Mouse (Mus musculus) heart, adult 11 months (tissue): ENCODE data around the gene Apol9a.
A peak's percentile ranks its signal among the peaks of the same experiment; 100 is the strongest.

ENCODE experiments used
- DNase-seq: peaks from one replicate; pipeline ENCODE4 v3.0.0; 2022

Gene Apol9a

DNA sequence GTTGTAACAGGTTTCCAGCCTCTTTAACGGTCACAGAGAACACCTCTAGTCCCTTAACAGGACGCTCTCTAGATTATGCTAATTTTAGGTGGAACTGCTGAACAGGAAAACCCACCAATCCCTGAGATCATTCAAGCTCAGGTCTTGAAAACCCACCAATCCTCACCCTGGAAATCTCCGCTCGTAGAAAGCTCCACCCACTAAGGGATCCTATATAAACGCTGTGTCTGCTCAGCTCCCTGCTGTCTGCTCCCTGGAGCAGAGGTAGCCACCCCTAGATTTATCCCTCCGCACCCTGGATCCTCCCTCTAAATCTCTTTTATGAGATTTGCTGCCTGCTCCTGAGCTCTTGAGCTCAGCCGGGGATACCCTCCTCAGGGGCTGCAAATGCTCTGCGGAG, 40.3 kb downstream of the Apol9a start:
- no peak for DNase-seq

DNA sequence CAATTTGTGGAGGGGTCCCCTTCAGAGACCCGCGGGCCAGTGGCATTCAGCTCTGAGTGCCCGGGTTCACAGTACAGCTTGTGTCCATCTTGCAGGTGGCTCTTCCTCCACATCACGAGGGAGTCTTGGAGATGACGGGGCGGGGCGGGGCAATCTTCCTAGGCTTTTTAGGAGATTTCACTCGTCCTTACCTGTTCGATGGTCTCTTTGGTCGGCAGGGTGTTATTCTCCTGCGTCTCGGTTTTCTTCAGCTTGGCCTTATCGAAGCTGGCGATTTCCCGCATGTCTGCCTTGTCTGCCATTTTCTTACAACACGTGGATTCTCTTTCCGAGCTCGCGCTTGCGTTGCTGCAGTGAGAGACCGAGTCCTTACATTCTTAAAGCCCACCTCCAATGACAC, 41.0 kb downstream of the Apol9a start:
- peak; percentile 92 for DNase-seq

DNA sequence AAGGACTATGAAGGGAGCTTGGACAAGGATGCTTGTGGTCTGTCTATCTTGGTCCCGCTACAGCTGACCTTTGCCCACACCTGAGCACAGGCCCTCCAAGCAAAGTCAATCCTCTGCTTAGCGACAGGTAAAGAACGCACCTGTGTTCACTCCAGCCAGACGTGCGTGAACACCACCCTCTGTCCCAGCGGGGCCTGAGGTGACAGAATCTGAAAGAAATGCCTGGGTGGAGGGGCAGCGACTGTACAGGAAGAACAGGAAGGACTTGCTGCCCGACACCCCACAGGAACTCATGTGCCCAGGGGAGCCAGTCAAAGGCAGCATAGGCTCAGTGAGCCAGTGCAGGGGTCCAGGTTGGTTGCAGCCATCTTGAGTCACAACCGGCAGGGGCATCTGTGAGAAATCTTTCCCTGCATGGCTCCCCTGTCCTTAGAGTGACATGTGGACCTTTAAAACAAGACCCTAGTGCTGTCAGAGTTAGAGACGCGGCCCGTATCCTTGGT, 42.1 kb downstream of the Apol9a start:
- peak; percentile 95 for DNase-seq

DNA sequence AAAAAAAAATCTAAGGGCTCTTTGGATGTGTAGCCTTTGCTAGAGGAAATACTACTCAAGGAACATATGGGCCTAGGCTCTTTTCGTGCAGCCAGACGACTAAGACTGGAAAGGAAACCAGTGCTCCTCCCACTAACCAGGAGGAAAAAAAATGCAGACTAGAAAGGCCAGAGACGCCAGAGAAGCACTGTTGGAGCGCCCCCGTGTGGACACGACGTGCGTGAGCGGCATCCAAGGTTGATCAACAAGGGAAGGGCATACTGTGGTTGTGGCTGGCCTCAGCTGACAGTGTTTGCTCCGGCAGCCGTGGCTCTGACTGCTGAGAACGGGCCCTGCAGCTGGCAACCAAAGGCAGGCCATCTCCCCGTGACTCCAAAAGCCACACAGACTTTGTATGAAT, 42.8 kb downstream of the Apol9a start:
- DNase-seq, result peak; percentile 99

DNA sequence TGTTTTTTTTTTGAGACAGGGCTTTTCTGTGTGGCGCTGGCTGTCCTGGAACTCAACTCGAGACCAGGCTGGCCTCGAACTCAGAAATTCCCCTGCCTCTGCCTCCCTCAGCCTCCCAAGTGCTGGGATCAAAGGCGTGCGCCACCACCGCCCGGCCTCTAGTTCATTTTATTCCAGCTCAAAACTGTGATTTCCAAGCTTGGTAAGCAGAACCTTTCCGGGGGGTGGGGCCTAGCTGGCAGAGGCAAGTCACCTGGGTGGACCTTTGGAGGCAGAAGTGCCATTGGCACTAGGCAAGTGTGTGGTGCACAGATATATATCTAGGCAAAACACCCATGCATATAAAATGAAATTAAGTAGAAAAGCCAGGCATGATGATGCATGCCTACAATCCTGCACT, 43.4 kb downstream of the Apol9a start:
- DNase-seq, result peak; percentile 96

DNA sequence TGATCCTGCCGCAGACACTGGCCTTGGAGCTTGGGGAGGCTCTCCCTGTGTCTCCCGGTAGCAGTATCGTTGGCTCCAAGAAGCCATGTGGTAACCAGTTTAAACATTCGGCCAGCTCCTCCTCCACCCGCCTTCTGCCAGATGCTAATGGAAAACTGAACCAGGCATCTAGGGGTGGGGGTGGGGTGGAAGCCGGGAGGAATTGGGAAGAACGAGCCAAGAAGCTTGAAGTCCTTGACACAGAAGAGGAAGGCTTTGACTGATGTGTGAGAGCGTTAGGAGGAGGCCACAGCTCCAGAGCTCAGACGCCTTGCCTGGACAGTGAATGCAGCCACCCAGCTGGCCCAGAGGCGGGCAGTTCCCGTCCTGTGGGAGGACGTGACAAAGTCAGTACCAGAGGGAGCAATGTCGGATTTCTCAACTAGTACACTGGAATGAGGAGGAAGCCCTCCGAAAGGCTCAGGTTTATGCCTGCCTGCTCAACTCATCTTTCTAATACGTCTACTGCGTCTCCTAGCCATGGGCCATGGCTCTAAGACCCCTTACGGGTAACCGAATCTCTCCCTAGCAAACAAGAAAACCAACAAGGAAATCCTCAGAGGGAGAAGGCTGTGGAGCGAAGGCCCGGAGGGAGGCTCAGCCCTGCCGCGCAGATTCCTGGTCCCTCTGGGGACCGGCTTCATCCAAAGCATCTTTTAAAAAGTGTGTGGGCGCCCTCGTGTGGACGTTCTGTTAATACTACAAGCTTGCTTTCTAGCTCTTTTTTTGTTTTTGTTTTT, 44.0 kb downstream of the Apol9a start:
- peak; percentile 99 for DNase-seq

DNA sequence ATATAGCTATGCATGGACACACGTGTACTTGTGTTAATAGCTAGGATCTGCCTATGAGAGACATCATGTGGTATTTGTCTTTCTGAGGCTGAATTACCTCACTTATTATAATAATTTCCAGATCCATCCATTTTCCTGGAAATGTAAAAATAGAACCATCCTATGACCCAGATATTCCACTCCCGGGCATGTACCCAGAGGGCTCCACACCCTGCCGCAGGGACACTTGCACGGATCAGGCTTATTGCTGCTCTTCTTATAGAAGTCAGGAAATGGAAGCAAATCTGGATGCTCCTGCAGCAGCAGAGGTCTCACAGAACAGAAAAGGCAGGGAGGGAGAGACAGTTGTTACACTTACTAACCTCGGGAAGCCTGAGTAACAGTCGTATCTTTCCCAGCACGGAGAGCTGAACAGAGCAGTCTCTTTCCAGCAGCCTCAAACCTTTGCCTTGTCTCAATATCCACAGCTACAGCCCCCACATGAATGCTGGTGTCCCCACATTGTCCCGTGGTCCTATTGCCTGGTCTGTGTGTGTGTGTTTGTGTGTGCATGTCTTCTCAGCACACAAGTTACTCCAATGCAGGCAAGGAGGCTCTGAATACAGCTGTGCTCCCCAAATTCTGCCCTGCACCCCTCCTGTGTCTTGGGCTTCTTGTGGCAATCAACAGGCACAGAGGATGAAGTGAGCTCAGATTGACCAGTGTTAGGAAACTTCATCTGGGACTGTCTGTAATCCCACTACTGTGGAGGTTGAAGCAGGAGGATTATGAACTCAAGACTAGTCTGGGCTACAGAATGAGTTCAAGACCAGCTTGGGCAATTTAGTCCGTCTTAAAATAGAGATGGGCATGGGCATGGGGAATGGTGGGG, 45.0 kb downstream of the Apol9a start:
- peak; percentile 92 for DNase-seq

DNA sequence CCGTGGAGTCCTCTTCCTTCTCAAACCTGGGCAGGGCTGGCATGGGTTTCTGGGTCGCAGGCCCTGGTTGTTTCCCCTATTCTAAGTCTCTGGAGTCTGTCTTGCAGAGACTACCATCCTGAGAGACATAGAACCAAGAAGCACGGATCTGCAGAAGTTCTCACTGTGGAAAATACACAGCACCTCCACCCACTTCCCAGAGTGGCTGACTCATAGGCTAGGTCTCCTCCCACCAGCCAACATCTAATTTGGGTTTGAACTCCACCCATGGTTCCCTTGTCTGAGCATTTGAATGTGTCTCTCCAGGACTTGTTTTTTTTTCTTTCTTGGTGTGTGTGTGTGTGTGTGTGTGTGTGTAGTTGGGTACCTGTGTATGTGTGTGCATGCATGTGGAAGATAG, 46.9 kb downstream of the Apol9a start:
- DNase-seq, result peak; percentile 97

DNA sequence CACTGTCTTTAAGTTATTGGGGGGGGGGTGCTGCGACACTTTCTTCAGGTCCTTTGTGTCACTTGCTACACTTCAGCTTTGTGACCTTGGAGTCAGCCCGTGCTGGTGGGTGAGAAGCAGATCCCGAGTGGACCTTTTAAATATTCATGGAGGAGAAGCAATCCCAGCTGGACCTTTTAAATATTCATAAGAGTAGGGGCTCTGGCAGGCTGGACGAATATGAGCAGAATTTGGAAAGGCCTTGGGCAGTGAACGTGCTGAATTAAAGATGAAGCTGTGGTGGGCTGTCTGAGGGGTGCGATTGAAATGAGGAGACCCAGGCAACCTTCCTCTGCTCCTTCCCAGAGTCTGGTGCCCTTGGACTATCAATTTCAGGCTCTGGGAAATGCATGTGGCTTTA, 47.4 kb downstream of the Apol9a start:
- DNase-seq, result no peak

DNA sequence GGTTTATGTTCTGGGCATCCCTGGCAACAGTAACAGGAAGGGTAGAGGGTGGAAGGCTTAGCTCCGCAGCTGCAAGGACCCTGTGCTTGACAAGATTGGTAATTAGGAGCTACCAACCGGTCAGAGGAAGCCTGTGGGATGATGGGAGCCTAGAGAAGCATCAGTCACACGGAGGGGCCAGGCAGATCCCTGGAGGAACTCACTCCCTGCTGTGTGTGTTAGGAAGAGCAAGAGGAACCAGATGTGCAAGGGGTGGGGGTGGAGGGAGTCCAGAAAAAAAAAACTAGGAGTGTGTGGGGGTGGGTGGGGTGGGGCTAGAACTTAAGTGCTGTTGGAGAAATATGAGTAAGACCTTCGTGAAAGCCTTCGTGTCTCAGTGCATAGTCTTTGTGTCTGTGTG, 48.0 kb downstream of the Apol9a start:
- DNase-seq, result no peak

DNA sequence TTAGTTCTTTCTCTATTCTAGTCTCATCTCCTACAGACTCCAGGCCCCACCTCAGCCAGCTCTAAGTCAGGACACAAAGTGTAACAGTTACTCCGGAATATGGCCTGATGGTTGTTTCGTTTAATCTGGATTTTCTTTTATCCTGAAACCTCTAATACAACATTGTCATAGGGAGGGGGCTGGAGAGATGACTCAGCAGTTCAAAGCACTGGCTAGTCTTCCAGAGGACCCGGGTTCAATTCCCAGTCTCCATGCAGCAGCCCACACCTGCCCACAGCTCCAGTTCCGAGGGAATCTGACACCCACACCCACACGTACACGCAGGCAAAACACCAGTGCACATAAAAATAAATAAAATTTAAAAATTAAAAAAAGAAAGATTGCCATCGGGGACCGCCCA, 51.0 kb downstream of the Apol9a start:
- DNase-seq, result no peak

DNA sequence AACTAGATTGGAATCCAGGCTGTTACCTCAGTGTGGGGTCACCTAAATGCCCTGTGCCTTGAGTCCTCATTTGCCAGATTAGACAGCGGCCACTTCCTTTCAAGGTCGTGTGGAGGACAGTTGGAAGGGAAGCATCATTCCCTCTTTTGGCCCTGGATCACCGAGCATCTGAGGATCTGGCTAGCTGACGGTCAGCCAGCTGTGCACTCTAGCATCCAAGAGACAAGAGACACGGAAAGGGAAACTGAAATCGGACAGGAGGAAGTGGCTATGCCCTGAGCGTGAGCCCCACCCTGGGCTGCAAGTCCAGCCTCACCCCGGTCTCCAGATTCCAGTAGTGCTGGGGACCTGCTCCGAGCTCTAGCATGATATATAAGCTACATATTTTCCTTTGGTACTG, 51.4 kb downstream of the Apol9a start:
- DNase-seq, result peak; percentile 98

DNA sequence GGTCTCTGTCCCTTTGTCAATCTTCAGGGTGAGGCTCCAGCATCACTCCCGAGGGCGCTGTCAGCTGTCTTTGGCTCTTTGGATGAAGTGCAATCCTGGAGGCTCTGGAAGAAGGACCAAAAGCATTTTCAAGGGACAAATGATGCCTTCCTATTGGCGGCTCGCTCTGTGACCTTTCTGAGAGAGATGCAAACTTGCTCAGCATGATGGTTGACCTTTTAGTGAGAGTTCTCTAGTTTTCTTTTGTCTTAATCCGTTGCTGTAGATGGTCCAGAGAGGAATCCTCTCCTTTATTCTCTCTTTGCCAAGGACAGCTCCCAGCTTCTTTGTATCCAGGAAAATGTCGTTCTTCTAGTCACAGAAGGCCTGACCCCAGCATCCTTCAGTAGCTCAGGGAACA, 51.9 kb downstream of the Apol9a start:
- no peak for DNase-seq

DNA sequence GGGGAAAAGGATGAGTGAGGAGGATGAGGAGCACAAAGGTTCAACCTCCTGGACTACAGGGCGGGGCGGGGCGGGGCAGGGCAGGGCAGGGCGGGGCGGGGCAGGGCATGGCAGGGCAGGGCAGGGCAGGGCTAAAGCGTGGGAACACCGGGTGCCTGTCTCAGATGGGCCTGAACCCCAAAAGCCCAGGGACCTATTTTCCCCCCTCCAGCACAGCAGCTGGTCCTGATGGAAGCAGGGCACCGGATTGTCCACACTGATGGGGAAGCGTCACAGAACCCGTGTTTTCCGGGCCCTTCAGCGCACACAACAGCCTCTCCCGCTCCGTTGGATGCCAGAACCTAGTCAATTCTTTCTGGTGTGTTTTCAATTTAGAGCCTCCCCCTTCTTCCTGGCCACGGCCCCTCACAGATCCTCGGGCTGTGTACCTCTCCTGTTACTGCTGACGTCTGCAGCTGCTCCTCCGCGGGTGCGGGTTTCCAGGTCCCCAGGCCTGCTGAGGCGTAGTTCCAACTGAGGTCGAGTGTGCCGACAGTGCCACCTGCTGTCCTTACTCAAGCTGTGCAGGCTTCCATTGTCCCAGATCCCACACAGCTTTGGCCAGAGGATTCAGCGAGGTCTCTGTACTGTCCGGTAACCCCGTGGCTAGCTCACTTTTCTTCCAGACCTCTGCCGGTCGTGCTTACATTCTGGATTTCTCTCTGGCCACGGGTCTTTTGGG, 52.5 kb downstream of the Apol9a start:
- DNase-seq, result peak; percentile 99

DNA sequence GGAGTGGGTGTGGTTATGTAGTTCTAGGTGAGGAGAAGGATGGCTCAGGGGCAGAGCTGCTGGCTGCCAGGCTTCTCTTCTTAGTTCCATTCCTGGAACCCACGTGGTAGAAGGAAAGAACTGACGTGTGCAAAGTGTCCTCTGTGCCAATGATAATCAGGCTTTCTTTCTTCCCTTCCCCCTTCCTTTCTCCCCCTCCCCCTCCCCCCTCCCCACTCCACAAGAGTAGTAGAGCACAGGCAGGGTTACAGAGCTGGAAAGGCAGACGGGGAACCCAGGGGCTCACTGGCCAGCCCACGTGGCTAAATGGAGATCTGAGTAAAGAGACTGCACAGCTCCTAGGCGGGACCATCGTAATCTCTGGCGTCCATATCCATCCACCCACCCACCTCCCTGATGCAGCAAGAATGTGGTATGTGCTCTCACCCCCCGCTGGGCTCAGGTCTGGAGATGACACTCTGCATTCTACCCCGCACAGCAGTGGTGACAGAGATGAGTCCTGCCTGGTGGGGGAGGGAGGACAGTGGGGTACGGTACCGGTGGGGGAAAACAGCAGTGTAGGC, 54.6 kb downstream of the Apol9a start:
- peak; percentile 92 for DNase-seq

DNA sequence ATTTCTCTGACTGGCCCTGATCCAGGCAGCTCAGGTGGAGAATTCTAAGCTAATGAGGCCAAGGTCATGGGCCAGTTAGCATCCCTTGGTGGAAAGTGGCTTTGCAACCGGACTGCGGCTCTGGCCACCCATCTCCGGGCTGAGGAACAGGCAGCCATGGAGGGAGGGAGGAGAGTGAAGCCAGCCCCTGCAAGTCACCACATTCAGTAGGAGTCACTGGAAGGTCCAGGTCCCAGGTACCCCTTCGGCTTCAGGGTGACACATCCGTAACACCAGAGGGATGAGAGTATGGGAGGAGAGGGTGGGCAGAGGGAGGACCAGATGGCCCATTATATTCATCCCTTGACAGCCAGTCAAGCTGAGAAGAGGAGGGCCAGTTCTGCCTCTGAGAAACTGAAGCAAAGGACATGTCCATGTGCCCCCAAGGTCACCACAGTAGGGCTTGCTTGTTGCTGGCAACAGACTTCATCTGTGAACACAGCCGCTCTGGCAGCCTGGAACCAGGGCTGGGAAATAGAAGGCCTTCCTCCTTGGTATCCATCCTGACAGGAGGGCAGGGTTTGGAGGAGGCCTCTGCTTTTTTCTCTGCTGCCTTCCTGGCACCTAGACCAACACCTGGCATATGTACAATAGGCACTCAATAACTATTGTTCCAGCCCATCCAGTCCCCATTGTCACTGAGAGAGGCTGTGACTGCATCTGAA, 55.9 kb downstream of the Apol9a start:
- no peak for DNase-seq

DNA sequence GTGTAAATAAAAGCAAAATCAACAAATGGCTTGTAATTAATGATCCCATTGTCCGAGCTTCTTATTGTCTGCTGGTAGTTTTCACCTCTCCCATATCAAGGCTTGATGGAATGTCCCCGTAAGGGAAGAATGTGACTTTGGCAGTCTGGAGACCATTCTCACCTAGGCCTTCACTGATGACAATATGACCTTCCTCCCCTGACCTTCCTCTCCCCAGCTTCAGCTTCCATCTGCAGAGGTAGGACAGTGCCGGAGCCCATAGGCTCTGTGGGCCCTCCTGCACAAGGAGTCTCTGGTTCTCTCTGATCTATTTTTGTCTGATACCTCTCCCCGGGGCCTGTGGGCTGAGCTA, 56.5 kb downstream of the Apol9a start:
- no peak for DNase-seq
